Mouse (Mus musculus) ES-Bruce4 (cell line): ENCODE measurements around the gene Olfr699. TPM values are rescaled to one million over a fixed set of nuclear protein-coding genes. Genes with fewer than 3 reads are reported as not detected.
"Not testable (repeated sequence)": the region's sequence is repeated elsewhere in the genome, so short reads cannot be mapped to it uniquely, and the experiment has no call there.

ENCODE experiments used
- H3K27ac ChIP-seq: 2 replicates; pipeline ENCODE4 v1.5.1; 2012; ENCODE audit warnings: low read length, inconsistent platforms; ENCODE audit not compliant: insufficient read depth
- H3K27me3 ChIP-seq: 2 replicates; pipeline ENCODE4 v1.6.1; 2012; ENCODE audit warnings: mild to moderate bottlenecking, low read length, inconsistent platforms; ENCODE audit not compliant: control insufficient read depth, poor library complexity, insufficient read depth, severe bottlenecking
- H3K36me3 ChIP-seq: 2 replicates; pipeline ENCODE4 v1.6.1; 2012; ENCODE audit warnings: inconsistent platforms, mild to moderate bottlenecking, low read length, moderate library complexity; ENCODE audit not compliant: control insufficient read depth, poor library complexity, insufficient read depth, severe bottlenecking
- H3K4me1 ChIP-seq: one replicate; pipeline ENCODE4 v1.8.1; 2011; ENCODE audit warnings: low read length; ENCODE audit not compliant: control insufficient read depth, insufficient read depth
- H3K4me3 ChIP-seq: 2 replicates; pipeline ENCODE4 v1.5.1; 2011; ENCODE audit warnings: low read depth, mild to moderate bottlenecking, low read length
- H3K9ac ChIP-seq: 2 replicates; pipeline ENCODE4 v1.6.1; 2012; ENCODE audit warnings: low read depth, mild to moderate bottlenecking, inconsistent platforms; ENCODE audit not compliant: poor library complexity, severe bottlenecking
- H3K9me3 ChIP-seq: replicated peaks from 2 replicates; pipeline ENCODE4 v1.6.1; 2012; ENCODE audit warnings: mild to moderate bottlenecking, low read length, inconsistent platforms; ENCODE audit not compliant: control insufficient read depth, poor library complexity, insufficient read depth, severe bottlenecking
- CTCF ChIP-seq: IDR thresholded peaks from one replicate; pipeline ENCODE4 v1.8.1; 2011; ENCODE audit warnings: low read depth, low read length
- EP300 ChIP-seq: IDR thresholded peaks from 2 replicates; pipeline ENCODE4 v1.6.1; 2011; ENCODE audit warnings: low read depth, low read length; ENCODE audit not compliant: insufficient read depth
- POLR2A ChIP-seq: IDR thresholded peaks from one replicate; pipeline ENCODE4 v1.8.1; 2011; ENCODE audit warnings: low read length; ENCODE audit not compliant: insufficient read depth
- polyA plus RNA-seq: library from polyadenylated mRNA; stranded (reverse); fragments of >200 nt; gene quantifications from 2 replicates; pipeline ENCODE4 v1.2.4, GENCODE M21; 2011; ENCODE audit warnings: low read depth; ENCODE audit not compliant: missing spikeins, insufficient read depth, insufficient read length

Gene Olfr699
- polyA plus RNA-seq, 1 experiment = not detected

DNA sequence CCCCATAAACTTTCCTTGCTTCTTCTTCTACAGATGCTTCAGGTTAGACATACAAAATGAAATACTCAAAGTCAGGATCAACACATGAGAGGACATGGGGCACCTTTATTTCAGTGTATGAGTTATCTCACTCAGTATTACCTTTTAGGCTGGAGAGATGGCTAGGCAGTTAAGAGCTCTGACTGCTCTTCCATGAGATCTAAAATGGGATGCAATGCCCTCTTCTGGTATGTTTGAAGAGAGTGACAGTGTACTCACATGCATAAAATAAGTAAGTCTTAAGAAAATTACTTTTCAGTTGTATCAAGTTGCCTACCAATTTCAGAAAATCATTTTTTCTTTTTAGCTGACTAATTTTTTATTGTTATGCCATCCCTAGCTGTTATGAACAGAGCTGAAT, 4.7 kb downstream of the Olfr699 start:
- TF ChIP-seq CTCF (no peak), POLR2A (no peak), EP300 (no peak)
- no peaks in the 10 kb centered on the region for H3K9me3 ChIP-seq
- no peak overlapping the region for H3K9ac ChIP-seq
- no peak overlapping the region for H3K27ac ChIP-seq
- H3K4me3 ChIP-seq = no peak overlapping the region
- no peaks in the 10 kb centered on the region for H3K27me3 ChIP-seq
- H3K36me3 ChIP-seq = no peaks in the 10 kb centered on the region
- no peaks in the 10 kb centered on the region for H3K4me1 ChIP-seq

DNA sequence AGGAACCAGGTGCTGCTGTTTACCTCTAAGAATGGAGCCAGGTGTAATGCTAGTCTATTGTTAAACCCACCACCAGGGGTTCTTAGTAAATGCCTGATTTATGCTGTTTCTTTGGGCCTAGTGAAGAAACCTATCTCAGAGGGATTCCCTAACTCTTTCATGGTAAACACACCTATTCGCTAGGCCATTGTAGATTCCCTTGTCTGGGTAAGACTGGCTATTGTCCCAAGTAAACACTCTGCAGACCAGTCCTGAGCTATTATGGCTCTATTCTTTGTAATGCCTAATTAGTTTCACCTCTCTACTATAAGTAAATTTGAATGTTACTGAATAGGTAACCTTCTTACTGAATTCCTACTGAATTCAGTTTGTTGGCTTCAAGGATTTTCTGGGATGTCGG, 32.0 kb downstream of the Olfr699 start:
- not testable (repeated sequence) for H3K36me3 ChIP-seq, H3K27me3 ChIP-seq, H3K9me3 ChIP-seq, H3K9ac ChIP-seq, H3K27ac ChIP-seq, H3K4me3 ChIP-seq, H3K4me1 ChIP-seq

DNA sequence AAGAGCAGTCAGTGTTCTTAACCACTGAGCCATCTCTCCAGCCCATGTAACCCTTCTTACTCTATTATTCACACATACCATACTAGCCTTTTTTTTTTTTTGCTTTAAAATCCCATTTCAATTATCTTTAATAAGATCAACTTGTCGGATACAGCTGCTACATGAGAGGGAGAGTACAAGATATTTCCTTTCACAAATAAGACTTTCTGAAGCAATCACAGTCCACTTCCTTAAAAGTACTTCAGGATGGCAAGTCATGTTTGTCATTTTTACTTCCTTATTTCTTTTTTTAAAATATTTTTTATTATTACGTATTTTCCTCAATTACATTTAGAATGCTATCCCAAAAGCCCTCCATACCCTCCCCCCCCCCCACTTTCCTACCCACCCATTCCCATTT, 34.2 kb downstream of the Olfr699 start:
- no peaks in the 10 kb centered on the region for H3K27me3 ChIP-seq
- H3K4me1 ChIP-seq = no peaks in the 10 kb centered on the region
- no peak for TF ChIP-seq POLR2A
- TF ChIP-seq CTCF = no peak
- TF ChIP-seq EP300 = no peak
- no peaks in the 10 kb centered on the region for H3K36me3 ChIP-seq
- no peaks in the 10 kb centered on the region for H3K9me3 ChIP-seq
- no peak overlapping the region for H3K9ac ChIP-seq
- H3K4me3 ChIP-seq = no peak overlapping the region
- H3K27ac ChIP-seq = no peak overlapping the region

DNA sequence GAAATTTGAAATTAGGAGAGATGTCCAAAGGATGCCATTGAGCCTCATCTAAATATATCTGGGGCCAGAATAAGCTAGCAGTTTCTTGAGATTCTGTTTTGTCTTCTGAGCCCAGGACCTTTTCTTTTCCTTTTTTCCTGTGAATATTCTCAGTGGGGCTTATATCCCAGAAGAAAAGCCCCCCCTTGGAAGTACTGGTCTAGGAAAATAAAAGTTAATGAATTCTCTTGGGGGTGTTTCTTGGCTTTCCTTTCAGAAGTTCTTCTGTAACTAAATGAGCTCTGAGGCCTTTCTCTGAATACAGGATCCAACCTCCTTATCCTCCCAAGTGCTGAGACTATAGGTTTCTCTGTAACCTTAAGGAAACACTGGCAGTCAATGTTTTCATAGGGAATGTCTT, 37.7 kb downstream of the Olfr699 start, which contains the start of gene Olfr698:
TSS of gene Olfr698 (minus strand) at position 101 of the 400 bp plus-strand sequence.
- Histone ChIP-seq H3K36me3 (no peaks in the 10 kb centered on the region), H3K27me3 (no peaks in the 10 kb centered on the region), H3K9ac (no peak within 1 kb of the TSS), H3K4me1 (no peaks in the 10 kb centered on the region), H3K9me3 (no peaks in the 10 kb centered on the region), H3K4me3 (no peak within 1 kb of the TSS), H3K27ac (no peak within 1 kb of the TSS)
- TF ChIP-seq CTCF (no peak), POLR2A (no peak), EP300 (no peak)

DNA sequence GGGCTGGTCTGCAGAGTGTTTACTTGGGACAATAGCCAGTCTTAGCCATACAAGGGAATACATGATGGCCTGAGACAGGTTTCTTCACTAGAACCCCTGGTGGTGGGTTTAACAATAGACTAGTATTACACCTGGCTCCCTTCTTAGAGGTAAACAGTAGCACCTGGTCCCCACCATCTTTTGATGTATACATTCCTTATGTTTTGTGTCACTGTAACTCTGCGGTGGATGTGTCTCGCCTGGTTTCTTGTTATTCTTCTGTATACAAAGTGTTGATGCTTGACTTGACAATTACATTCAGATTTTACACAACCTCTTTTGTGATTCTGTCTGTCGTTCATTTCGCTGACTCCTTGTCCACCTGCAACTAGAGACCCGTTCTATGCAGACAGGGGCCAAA, 47.2 kb downstream of the Olfr699 start:
- Histone ChIP-seq H3K4me1 (no peaks in the 10 kb centered on the region), H3K9me3 (peaks cover 2% of the 10 kb centered on the region; the same call in 1 of the 2 replicates), H3K9ac (no peak overlapping the region), H3K36me3 (no peaks in the 10 kb centered on the region), H3K27me3 (no peaks in the 10 kb centered on the region), H3K4me3 (no peak overlapping the region), H3K27ac (0 out of 2 replicates have a peak overlapping the region, but pooled peaks have one; percentile 44)
- TF ChIP-seq CTCF (no peak), EP300 (no peak), POLR2A (no peak)

GRCm38 (mm10) chr7:106742343-106742742, 50.7 kb downstream of the Olfr699 start, which contains the start of gene Olfr697:
Gene Olfr697, minus strand, starts transcription at chr7:106742443.
- H3K27ac ChIP-seq = no peak within 1 kb of the TSS
- TF ChIP-seq POLR2A = no peak
- TF ChIP-seq CTCF = no peak
- no peak for TF ChIP-seq EP300
- H3K27me3 ChIP-seq = no peaks in the 10 kb centered on the region
- no peaks in the 10 kb centered on the region; the same call in 1 of the 2 replicates for H3K9me3 ChIP-seq
- H3K4me3 ChIP-seq = no peak within 1 kb of the TSS
- H3K4me1 ChIP-seq = no peaks in the 10 kb centered on the region
- no peak within 1 kb of the TSS for H3K9ac ChIP-seq
- no peaks in the 10 kb centered on the region for H3K36me3 ChIP-seq

Other genes starting within 250 kb of the Olfr699 start
- gene Olfr693, start 112.6 kb downstream of the Olfr699 start, polyA plus RNA-seq = not detected in 2 replicates
- not detected in 2 replicates for gene Olfr694, start 101.4 kb downstream of the Olfr699 start, polyA plus RNA-seq
- gene Olfr695, start 76.8 kb downstream of the Olfr699 start, polyA plus RNA-seq = not detected in 2 replicates
- not detected in 2 replicates for gene Olfr697, start 50.8 kb downstream of the Olfr699 start, polyA plus RNA-seq
- gene Olfr698, start 37.8 kb downstream of the Olfr699 start, polyA plus RNA-seq = not detected in 2 replicates
- gene Olfr700, start 15.6 kb upstream of the Olfr699 start, polyA plus RNA-seq = not detected in 2 replicates
- not detected in 2 replicates for gene Olfr701, start 20.9 kb upstream of the Olfr699 start, polyA plus RNA-seq
- gene Olfr702, start 40.7 kb upstream of the Olfr699 start, polyA plus RNA-seq = not detected in 2 replicates
- gene Olfr703, start 50.2 kb upstream of the Olfr699 start, polyA plus RNA-seq = not detected in 2 replicates
- not detected in 2 replicates for gene Olfr704, start 70.0 kb upstream of the Olfr699 start, polyA plus RNA-seq
- gene Olfr705, start 83.7 kb upstream of the Olfr699 start, polyA plus RNA-seq = not detected in 2 replicates
- gene Olfr706, start 95.0 kb upstream of the Olfr699 start, polyA plus RNA-seq = not detected in 2 replicates
- not detected in 2 replicates for gene Olfr707, start 108.0 kb upstream of the Olfr699 start, polyA plus RNA-seq
- not detected in 2 replicates for gene Olfr1532-ps1, start 114.8 kb upstream of the Olfr699 start, polyA plus RNA-seq
- gene Olfr709-ps1, start 139.0 kb upstream of the Olfr699 start, polyA plus RNA-seq = not detected in 2 replicates
- gene Olfr710, start 155.1 kb upstream of the Olfr699 start, polyA plus RNA-seq = not detected in 2 replicates
- not detected in 2 replicates for gene Olfr6, start 170.7 kb upstream of the Olfr699 start, polyA plus RNA-seq
- gene Olfr711, start 182.3 kb upstream of the Olfr699 start, polyA plus RNA-seq = not detected in 2 replicates
- 0.11 TPM in 1 of 2 replicates, not detected in the other for gene Olfr2, start 212.9 kb upstream of the Olfr699 start, polyA plus RNA-seq
- gene Olfr713, start 238.0 kb upstream of the Olfr699 start, polyA plus RNA-seq = 0.09 TPM in 1 of 2 replicates, not detected in the other